Mouse (Mus musculus) cerebellum, adult 2 months (tissue): ENCODE measurements at regions not wholly inside any gene's neighbourhood (a gene's known extent, or its start where the extent isn't known, plus 50 kb on each side); places are given as distances from the start of the nearest gene placed in this dataset.

Experiments used
- CTCF ChIP-seq: fragments of 200-500 bp; IDR thresholded peaks from 2 replicates; pipeline ENCODE4 v1.5.1; 2011; ENCODE audit warnings: low read depth, mild to moderate bottlenecking, control low read depth, low read length, moderate library complexity, borderline replicate concordance; ENCODE audit not compliant: insufficient read depth
- POLR2A ChIP-seq: fragments of 200-500 bp; IDR thresholded peaks from 2 replicates; pipeline ENCODE4 v1.6.1; 2011; ENCODE audit warnings: low read length, control low read depth, borderline replicate concordance; ENCODE audit not compliant: insufficient read depth

DNA sequence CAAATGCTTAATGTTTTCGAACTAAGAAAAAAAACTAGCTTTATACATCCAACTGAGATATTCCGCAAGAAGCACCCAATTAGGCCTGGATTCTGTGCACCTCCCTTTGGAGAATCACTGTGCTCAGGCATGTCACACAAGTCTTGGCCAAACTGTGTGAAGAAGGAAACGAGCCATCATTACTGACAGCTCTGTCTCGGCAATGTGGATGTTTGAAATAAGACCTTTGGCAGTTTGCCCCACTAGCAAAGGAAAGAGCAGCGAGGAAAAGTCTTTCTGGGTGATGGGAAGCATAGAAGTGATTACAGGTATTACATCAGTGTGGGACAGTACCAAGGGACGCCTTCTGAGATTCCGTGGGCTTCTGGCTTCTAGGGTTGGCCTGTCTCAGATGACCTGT lies 112.6 kb upstream of the Gnao1 start:
- TF ChIP-seq CTCF = no peak
- no peak for TF ChIP-seq POLR2A
